Mouse (Mus musculus) B cell, adult 2 months (primary cell): Measurements from ENCODE around the gene Trmt44.
A peak's percentile ranks its signal among the peaks of the same experiment; 100 is the strongest.

Experiments
- DNase-seq, 2 experiments: peaks; one replicate each; pipeline ENCODE4 v3.0.0; 2022

Trmt44 gene

GRCm38 (mm10) chr5:35574653-35575599, at the start of gene Trmt44:
TSS of gene Trmt44 (minus strand) at chr5:35575070.
- peak; percentile 90 to 91 for DNase-seq

GRCm38 (mm10) chr5:35623831-35624230, 49.0 kb upstream of the Trmt44 start:
- DNase-seq = no peak

- DNase-seq = no peak
Measured at GRCm38 (mm10) chr5:35621114-35621513, 46.2 kb upstream of the Trmt44 start.

GRCm38 (mm10) chr5:35616943-35617342, 42.1 kb upstream of the Trmt44 start:
- DNase-seq = no peak

GRCm38 (mm10) chr5:35612722-35613121, 37.9 kb upstream of the Trmt44 start:
- DNase-seq = no peak

GRCm38 (mm10) chr5:35611900-35612299, 37.0 kb upstream of the Trmt44 start:
- DNase-seq = no peak

- DNase-seq = no peak
Measured at GRCm38 (mm10) chr5:35611170-35611569, 36.3 kb upstream of the Trmt44 start.

GRCm38 (mm10) chr5:35610381-35610780, 35.5 kb upstream of the Trmt44 start:
- DNase-seq = no peak

- DNase-seq = no peak
Measured at GRCm38 (mm10) chr5:35609971-35610370, 35.1 kb upstream of the Trmt44 start.

GRCm38 (mm10) chr5:35609381-35609780, 34.5 kb upstream of the Trmt44 start:
- peak; percentile 13 to 15 for DNase-seq

GRCm38 (mm10) chr5:35608559-35608958, 33.7 kb upstream of the Trmt44 start:
- DNase-seq = no peak

- no peak for DNase-seq
Measured at GRCm38 (mm10) chr5:35607784-35608183, 32.9 kb upstream of the Trmt44 start.

- no peak for DNase-seq
Measured at GRCm38 (mm10) chr5:35606800-35607199, 31.9 kb upstream of the Trmt44 start.

- no peak for DNase-seq
Measured at GRCm38 (mm10) chr5:35605355-35605754, 30.5 kb upstream of the Trmt44 start.

- DNase-seq = no peak
Measured at GRCm38 (mm10) chr5:35601526-35601925, 26.7 kb upstream of the Trmt44 start.

- no peak for DNase-seq
Measured at GRCm38 (mm10) chr5:35600233-35600632, 25.4 kb upstream of the Trmt44 start.

GRCm38 (mm10) chr5:35596169-35597160, 21.6 kb upstream of the Trmt44 start:
- no peak for DNase-seq

- DNase-seq = peak; percentile 73 to 80
Measured at GRCm38 (mm10) chr5:35595706-35596105, 20.8 kb upstream of the Trmt44 start.

GRCm38 (mm10) chr5:35594768-35595167, 19.9 kb upstream of the Trmt44 start:
- no peak for DNase-seq

GRCm38 (mm10) chr5:35593272-35593671, 18.4 kb upstream of the Trmt44 start:
- DNase-seq = no peak

- no peak for DNase-seq
Measured at GRCm38 (mm10) chr5:35592824-35593223, 18.0 kb upstream of the Trmt44 start.

- peak; percentile 49 to 56 for DNase-seq
Measured at GRCm38 (mm10) chr5:35592081-35592736, 17.3 kb upstream of the Trmt44 start.

- DNase-seq = no peak
Measured at GRCm38 (mm10) chr5:35591497-35591896, 16.6 kb upstream of the Trmt44 start.
